Mouse (Mus musculus): ENCODE measurements at regions not wholly inside any gene's neighbourhood (a gene's known extent, or its start where the extent isn't known, plus 50 kb on each side); places are given as distances from the start of the nearest gene placed in this dataset.

- DNase-seq (ENCODE audit: extremely low spot score, low spot score) = no peak
These were observed 437.7 kb upstream of the Cd180 start for GRCm38 (mm10) chr13:102255401-102256371.

GRCm38 (mm10) chr13:102258207-102258606 is 435.2 kb upstream of the Cd180 start:
- no peak for DNase-seq (ENCODE audit: extremely low spot score, low spot score)

GRCm38 (mm10) chr13:102273818-102274217 is 419.5 kb upstream of the Cd180 start:
- no peak for DNase-seq (ENCODE audit: extremely low spot score, low spot score)

GRCm38 (mm10) chr13:102275296-102275695 is 418.1 kb upstream of the Cd180 start:
- no peak for DNase-seq (ENCODE audit: extremely low spot score, low spot score)

- DNase-seq (ENCODE audit: extremely low spot score, low spot score) = no peak
These were observed 416.5 kb upstream of the Cd180 start for GRCm38 (mm10) chr13:102276885-102277284.

- no peak for DNase-seq (ENCODE audit: extremely low spot score, low spot score)
These were observed 413.2 kb upstream of the Cd180 start for GRCm38 (mm10) chr13:102280198-102280597.

GRCm38 (mm10) chr13:102294451-102294850 is 398.9 kb upstream of the Cd180 start:
- DNase-seq (ENCODE audit: extremely low spot score, low spot score) = no peak

- no peak for DNase-seq (ENCODE audit: extremely low spot score, low spot score)
These were observed 398.3 kb upstream of the Cd180 start for GRCm38 (mm10) chr13:102295079-102295478.

- no peak for DNase-seq (ENCODE audit: extremely low spot score, low spot score)
These were observed 385.4 kb upstream of the Cd180 start for GRCm38 (mm10) chr13:102307983-102308382.

- DNase-seq (ENCODE audit: extremely low spot score, low spot score) = no peak
These were observed 381.3 kb upstream of the Cd180 start for GRCm38 (mm10) chr13:102312096-102312495.

GRCm38 (mm10) chr13:102315921-102316692 is 377.3 kb upstream of the Cd180 start:
- no peak for DNase-seq (ENCODE audit: extremely low spot score, low spot score)

- no peak for DNase-seq (ENCODE audit: extremely low spot score, low spot score)
These were observed 374.4 kb upstream of the Cd180 start for GRCm38 (mm10) chr13:102318891-102319404.

GRCm38 (mm10) chr13:102319453-102319852 is 373.9 kb upstream of the Cd180 start:
- no peak for DNase-seq (ENCODE audit: extremely low spot score, low spot score)

GRCm38 (mm10) chr13:102323876-102324275 is 369.5 kb upstream of the Cd180 start:
- no peak for DNase-seq (ENCODE audit: extremely low spot score, low spot score)

- DNase-seq (ENCODE audit: extremely low spot score, low spot score) = no peak
These were observed 367.4 kb upstream of the Cd180 start for GRCm38 (mm10) chr13:102326003-102326402.

GRCm38 (mm10) chr13:102326544-102326943 is 366.8 kb upstream of the Cd180 start:
- no peak for DNase-seq (ENCODE audit: extremely low spot score, low spot score)

GRCm38 (mm10) chr13:102333667-102334066 is 359.7 kb upstream of the Cd180 start:
- no peak for DNase-seq (ENCODE audit: extremely low spot score, low spot score)

- peak; percentile 60 for DNase-seq (ENCODE audit: extremely low spot score, low spot score)
These were observed 359.2 kb upstream of the Cd180 start for GRCm38 (mm10) chr13:102334131-102334534.

GRCm38 (mm10) chr13:102343236-102343635 is 350.1 kb upstream of the Cd180 start:
- no peak for DNase-seq (ENCODE audit: extremely low spot score, low spot score)

GRCm38 (mm10) chr13:102344606-102345269 is 348.6 kb upstream of the Cd180 start:
- DNase-seq (ENCODE audit: extremely low spot score, low spot score) = no peak

GRCm38 (mm10) chr13:102349493-102349892 is 343.9 kb upstream of the Cd180 start:
- no peak for DNase-seq (ENCODE audit: extremely low spot score, low spot score)

All from neural tube, embryonic 10.5 days (tissue).